Mouse (Mus musculus): ENCODE results near the gene Flt4. TPM values are rescaled to one million over a fixed set of nuclear protein-coding genes. Genes with fewer than 3 reads are reported as not detected.

The Flt4 gene
- polyA plus RNA-seq, 1 experiment from 2014 or later, result 4.1 TPM

GRCm38 (mm10) chr11:49663310-49663709, 54.2 kb downstream of the Flt4 start, which contains the start of gene Scgb3a1:
Gene Scgb3a1 (plus strand): TSS chr11:49663610.
- Histone ChIP-seq H3K4me3 (no peak within 1 kb of the TSS), H3K9ac (no peak within 1 kb of the TSS), H3K36me3 (peaks cover 1% of the 10 kb centered on the region; the same call in 1 of the 2 replicates), H3K27ac (no peak within 1 kb of the TSS), H3K4me2 (no peak within 1 kb of the TSS), H3K4me1 (no peaks in the 10 kb centered on the region), H3K9me3 (no peaks in the 10 kb centered on the region), H3K27me3 (no peaks in the 10 kb centered on the region)
- ATAC-seq (ENCODE audit: insufficient number of reproducible peaks, insufficient read depth, low FRiP score, low TSS enrichment, low read depth), result no peak
- 85% methylated on average over 5 of the region's 5 CpGs for WGBS

GRCm38 (mm10) chr11:49664262-49665140, 55.4 kb downstream of the Flt4 start:
- no peak overlapping the region for H3K27ac ChIP-seq
- H3K27me3 ChIP-seq, result no peaks in the 10 kb centered on the region
- H3K4me3 ChIP-seq, result no peak overlapping the region
- H3K36me3 ChIP-seq, result peaks cover 13% of the 10 kb centered on the region; the same call in 1 of the 2 replicates
- no peak for ATAC-seq (ENCODE audit: insufficient number of reproducible peaks, insufficient read depth, low FRiP score, low TSS enrichment, low read depth)
- H3K4me2 ChIP-seq, result no peak overlapping the region
- no peaks in the 10 kb centered on the region for H3K9me3 ChIP-seq
- no peak overlapping the region for H3K9ac ChIP-seq
- WGBS, result 80% methylated on average over 12 of the region's 12 CpGs
- no peaks in the 10 kb centered on the region for H3K4me1 ChIP-seq

- no peaks in the 10 kb centered on the region for H3K4me1 ChIP-seq
- WGBS, result 83% methylated on average over 4 of the region's 4 CpGs
- no peaks in the 10 kb centered on the region for H3K9me3 ChIP-seq
- H3K4me2 ChIP-seq, result no peak overlapping the region
- H3K27me3 ChIP-seq, result no peaks in the 10 kb centered on the region
- no peak for ATAC-seq (ENCODE audit: insufficient number of reproducible peaks, insufficient read depth, low FRiP score, low TSS enrichment, low read depth)
- H3K4me3 ChIP-seq, result no peak overlapping the region
- no peak overlapping the region for H3K9ac ChIP-seq
- peaks cover 16% of the 10 kb centered on the region; the same call in 1 of the 2 replicates for H3K36me3 ChIP-seq
- no peak overlapping the region for H3K27ac ChIP-seq
Measured at GRCm38 (mm10) chr11:49665462-49665861, 56.4 kb downstream of the Flt4 start.

GRCm38 (mm10) chr11:49673433-49673832, 64.4 kb downstream of the Flt4 start:
- Histone ChIP-seq H3K9ac (no peak overlapping the region), H3K4me2 (no peak overlapping the region), H3K36me3 (peaks cover 64% of the 10 kb centered on the region), H3K4me3 (no peak overlapping the region), H3K27me3 (no peaks in the 10 kb centered on the region), H3K9me3 (no peaks in the 10 kb centered on the region), H3K4me1 (no peaks in the 10 kb centered on the region), H3K27ac (no peak overlapping the region)
- 83% methylated on average over 3 of the region's 3 CpGs for WGBS
- ATAC-seq (ENCODE audit: insufficient number of reproducible peaks, insufficient read depth, low FRiP score, low TSS enrichment, low read depth), result no peak

GRCm38 (mm10) chr11:49684237-49684973, 75.3 kb downstream of the Flt4 start:
- 95% methylated on average over 12 of the region's 12 CpGs for WGBS
- Histone ChIP-seq H3K4me1 (no peaks in the 10 kb centered on the region), H3K4me3 (no peak overlapping the region), H3K27ac (no peak overlapping the region), H3K4me2 (no peak overlapping the region), H3K9me3 (no peaks in the 10 kb centered on the region), H3K9ac (no peak overlapping the region), H3K36me3 (peaks cover 80% of the 10 kb centered on the region), H3K27me3 (no peaks in the 10 kb centered on the region)
- no peak for ATAC-seq (ENCODE audit: insufficient number of reproducible peaks, insufficient read depth, low FRiP score, low TSS enrichment, low read depth)

- Histone ChIP-seq H3K4me1 (no peaks in the 10 kb centered on the region), H3K27ac (no peak overlapping the region), H3K36me3 (peaks cover 58% of the 10 kb centered on the region), H3K4me2 (no peak overlapping the region), H3K9ac (no peak overlapping the region), H3K27me3 (no peaks in the 10 kb centered on the region), H3K4me3 (no peak overlapping the region), H3K9me3 (no peaks in the 10 kb centered on the region)
- ATAC-seq (ENCODE audit: insufficient number of reproducible peaks, insufficient read depth, low FRiP score, low TSS enrichment, low read depth), result no peak
- WGBS, result 97% methylated on average over 3 of the region's 3 CpGs
Measured at GRCm38 (mm10) chr11:49695013-49695412, 86.0 kb downstream of the Flt4 start.

- 90% methylated on average over 2 of the region's 2 CpGs for WGBS
- no peaks in the 10 kb centered on the region for H3K27me3 ChIP-seq
- no peaks in the 10 kb centered on the region for H3K9me3 ChIP-seq
- H3K27ac ChIP-seq, result no peak overlapping the region
- peaks cover 53% of the 10 kb centered on the region for H3K36me3 ChIP-seq
- no peak overlapping the region for H3K4me2 ChIP-seq
- no peak overlapping the region for H3K4me3 ChIP-seq
- H3K9ac ChIP-seq, result no peak overlapping the region
- no peak for ATAC-seq (ENCODE audit: insufficient number of reproducible peaks, insufficient read depth, low FRiP score, low TSS enrichment, low read depth)
- H3K4me1 ChIP-seq, result no peaks in the 10 kb centered on the region
Measured at GRCm38 (mm10) chr11:49695695-49696094, 86.6 kb downstream of the Flt4 start.

GRCm38 (mm10) chr11:49696472-49696871, 87.4 kb downstream of the Flt4 start:
- Histone ChIP-seq H3K9ac (no peak overlapping the region), H3K36me3 (peaks cover 60% of the 10 kb centered on the region), H3K9me3 (no peaks in the 10 kb centered on the region), H3K4me2 (no peak overlapping the region), H3K4me1 (no peaks in the 10 kb centered on the region), H3K27ac (no peak overlapping the region), H3K4me3 (no peak overlapping the region), H3K27me3 (no peaks in the 10 kb centered on the region)
- WGBS, result 95% methylated on average over 2 of the region's 2 CpGs
- no peak for ATAC-seq (ENCODE audit: insufficient number of reproducible peaks, insufficient read depth, low FRiP score, low TSS enrichment, low read depth)

GRCm38 (mm10) chr11:49697779-49698178, 88.7 kb downstream of the Flt4 start:
- no peak for ATAC-seq (ENCODE audit: insufficient number of reproducible peaks, insufficient read depth, low FRiP score, low TSS enrichment, low read depth)
- Histone ChIP-seq H3K9ac (no peak overlapping the region), H3K4me2 (no peak overlapping the region), H3K4me1 (no peaks in the 10 kb centered on the region), H3K9me3 (no peaks in the 10 kb centered on the region), H3K4me3 (no peak overlapping the region), H3K27ac (no peak overlapping the region), H3K27me3 (no peaks in the 10 kb centered on the region), H3K36me3 (peaks cover 58% of the 10 kb centered on the region)
- 93% methylated on average over 5 of the region's 5 CpGs for WGBS

GRCm38 (mm10) chr11:49699079-49699478, 90.0 kb downstream of the Flt4 start:
- no peaks in the 10 kb centered on the region for H3K27me3 ChIP-seq
- no peaks in the 10 kb centered on the region for H3K4me1 ChIP-seq
- no peaks in the 10 kb centered on the region for H3K9me3 ChIP-seq
- no peak overlapping the region for H3K4me2 ChIP-seq
- WGBS, result 100% methylated on average over 1 of the region's 1 CpGs
- H3K4me3 ChIP-seq, result no peak overlapping the region
- no peak for ATAC-seq (ENCODE audit: insufficient number of reproducible peaks, insufficient read depth, low FRiP score, low TSS enrichment, low read depth)
- peaks cover 59% of the 10 kb centered on the region for H3K36me3 ChIP-seq
- no peak overlapping the region for H3K9ac ChIP-seq
- H3K27ac ChIP-seq, result no peak overlapping the region

GRCm38 (mm10) chr11:49702014-49702413, 93.0 kb downstream of the Flt4 start:
- 97% methylated on average over 8 of the region's 8 CpGs for WGBS
- no peak for ATAC-seq (ENCODE audit: insufficient number of reproducible peaks, insufficient read depth, low FRiP score, low TSS enrichment, low read depth)
- peaks cover 70% of the 10 kb centered on the region for H3K36me3 ChIP-seq

More at GRCm38 (mm10) chr11:49702014-49702413, 93.0 kb downstream of the Flt4 start:
- Histone ChIP-seq H3K9ac (no peak overlapping the region), H3K4me2 (no peak overlapping the region), H3K4me1 (no peaks in the 10 kb centered on the region), H3K9me3 (no peaks in the 10 kb centered on the region), H3K4me3 (no peak overlapping the region), H3K27ac (no peak overlapping the region), H3K27me3 (no peaks in the 10 kb centered on the region)

Measured in embryonic facial prominence, embryonic 13.5 days (tissue).